Mouse (Mus musculus) kidney, adult 2 months (tissue): ENCODE data around the gene Ppdpf.
"Not testable (repeated sequence)": the region's sequence is repeated elsewhere in the genome, so short reads cannot be mapped to it uniquely, and the experiment has no call there.

Experiments used
- CTCF ChIP-seq: fragments of 200-500 bp; conservative IDR thresholded peaks from 2 replicates; pipeline ENCODE4 v1.5.1; 2011; ENCODE audit warnings: low read depth, mild to moderate bottlenecking, control low read depth, low read length, moderate library complexity, mixed read lengths; ENCODE audit not compliant: insufficient read depth, insufficient read length
- POLR2A ChIP-seq: fragments of 200-500 bp; IDR thresholded peaks from one replicate; pipeline ENCODE4 v1.6.1; 2011; ENCODE audit warnings: low read depth, low read length, control low read depth

DNA sequence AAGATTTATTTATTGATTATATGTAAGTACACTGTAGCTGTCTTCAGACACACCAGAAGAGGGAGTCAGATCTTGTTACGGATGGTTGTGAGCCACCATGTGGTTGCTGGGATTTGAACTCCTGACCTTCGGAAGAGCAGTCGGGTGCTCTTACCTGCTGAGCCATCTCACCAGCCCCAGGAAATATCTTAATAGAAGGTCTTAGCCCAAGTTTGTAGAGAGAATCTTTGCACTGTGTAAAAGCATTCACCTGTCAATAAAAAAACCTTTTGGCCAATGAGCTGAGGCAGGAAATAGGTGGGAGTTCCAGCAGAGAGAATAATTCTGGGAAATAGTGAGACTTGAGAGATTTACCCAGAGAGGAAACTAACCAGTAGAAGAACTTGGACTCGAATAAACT, 4.3 kb downstream of the Ppdpf start:
- not testable (repeated sequence) for TF ChIP-seq POLR2A, CTCF
